Mouse (Mus musculus): ENCODE results near the gene Ctc1.

GRCm38 (mm10) chr11:69053848-69054247, 38.1 kb downstream of the Ctc1 start:
- no peak for TF ChIP-seq CTCF (conservative IDR thresholded peaks at IDR 0.05; ENCODE audit: low read length)
- no peak for TF ChIP-seq POU5F1 (IDR thresholded peaks at IDR 0.05; ENCODE audit: borderline replicate concordance, low read length)

All from E14TG2a.4 (cell line).